Mouse (Mus musculus): ENCODE data around the gene Rrp7a. TPM values are rescaled to one million over a fixed set of nuclear protein-coding genes. Genes with fewer than 3 reads are reported as not detected.

Rrp7a gene
- polyA plus RNA-seq, 1 experiment, result 109 TPM

GRCm38 (mm10) chr15:83167550-83168065, 45.0 kb upstream of the Rrp7a start:
- Histone ChIP-seq H3K27ac (ENCODE audit: control insufficient read depth, insufficient read depth, low read depth, low read length) (no peak overlapping the region), H3K4me3 (ENCODE audit: control insufficient read depth, low read depth, low read length) (no peak overlapping the region), H3K27me3 (ENCODE audit: control insufficient read depth, insufficient read depth, low read length) (no peaks in the 10 kb centered on the region), H3K4me1 (ENCODE audit: control insufficient read depth, insufficient read depth, low read length) (peaks cover 14% of the 10 kb centered on the region), H3K36me3 (ENCODE audit: control insufficient read depth, insufficient read depth, low read length) (no peaks in the 10 kb centered on the region)
- TF ChIP-seq POLR2A (IDR thresholded peaks at IDR 0.05; ENCODE audit: control insufficient read depth, low read depth, low read length) (no peak), CTCF (IDR thresholded peaks at IDR 0.05; ENCODE audit: control insufficient read depth, insufficient read depth, insufficient replicate concordance, low read depth, low read length) (no peak)

GRCm38 (mm10) chr15:83167126-83167525, 44.5 kb upstream of the Rrp7a start:
- no peak overlapping the region for H3K27ac ChIP-seq (ENCODE audit: control insufficient read depth, insufficient read depth, low read depth, low read length)
- no peaks in the 10 kb centered on the region for H3K36me3 ChIP-seq (ENCODE audit: control insufficient read depth, insufficient read depth, low read length)
- peaks cover 12% of the 10 kb centered on the region for H3K4me1 ChIP-seq (ENCODE audit: control insufficient read depth, insufficient read depth, low read length)
- no peak for TF ChIP-seq POLR2A (IDR thresholded peaks at IDR 0.05; ENCODE audit: control insufficient read depth, low read depth, low read length)
- TF ChIP-seq CTCF (IDR thresholded peaks at IDR 0.05; ENCODE audit: control insufficient read depth, insufficient read depth, insufficient replicate concordance, low read depth, low read length), result no peak
- no peaks in the 10 kb centered on the region for H3K27me3 ChIP-seq (ENCODE audit: control insufficient read depth, insufficient read depth, low read length)
- no peak overlapping the region for H3K4me3 ChIP-seq (ENCODE audit: control insufficient read depth, low read depth, low read length)

DNA sequence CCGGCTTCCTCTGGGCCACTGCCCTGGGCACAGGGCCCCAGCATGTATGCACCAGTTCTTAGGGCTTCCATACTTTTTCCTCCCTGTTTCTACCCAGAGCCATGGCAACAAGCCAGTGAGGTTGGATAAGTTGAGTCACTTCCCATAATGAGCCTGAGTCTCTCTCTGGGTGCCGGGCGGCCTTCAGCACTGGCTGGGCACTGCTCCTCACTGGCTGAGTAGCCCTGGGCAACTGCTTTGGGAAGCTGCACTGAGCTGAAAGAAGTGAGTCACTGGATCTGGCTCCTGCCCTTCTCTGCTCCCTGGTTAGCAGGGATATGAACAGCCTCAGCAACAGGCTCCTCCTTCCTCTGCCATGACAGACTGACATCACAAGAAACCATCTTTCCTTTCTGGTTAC, 44.0 kb upstream of the Rrp7a start:
- no peaks in the 10 kb centered on the region for H3K27me3 ChIP-seq (ENCODE audit: control insufficient read depth, insufficient read depth, low read length)
- no peaks in the 10 kb centered on the region for H3K36me3 ChIP-seq (ENCODE audit: control insufficient read depth, insufficient read depth, low read length)
- no peak overlapping the region for H3K4me3 ChIP-seq (ENCODE audit: control insufficient read depth, low read depth, low read length)
- no peak for TF ChIP-seq POLR2A (IDR thresholded peaks at IDR 0.05; ENCODE audit: control insufficient read depth, low read depth, low read length)
- no peak for TF ChIP-seq CTCF (IDR thresholded peaks at IDR 0.05; ENCODE audit: control insufficient read depth, insufficient read depth, insufficient replicate concordance, low read depth, low read length)
- peaks cover 11% of the 10 kb centered on the region for H3K4me1 ChIP-seq (ENCODE audit: control insufficient read depth, insufficient read depth, low read length)
- no peak overlapping the region for H3K27ac ChIP-seq (ENCODE audit: control insufficient read depth, insufficient read depth, low read depth, low read length)

GRCm38 (mm10) chr15:83165526-83166315, 43.1 kb upstream of the Rrp7a start:
- H3K27me3 ChIP-seq (ENCODE audit: control insufficient read depth, insufficient read depth, low read length), result no peaks in the 10 kb centered on the region
- no peak overlapping the region for H3K4me3 ChIP-seq (ENCODE audit: control insufficient read depth, low read depth, low read length)
- TF ChIP-seq POLR2A (IDR thresholded peaks at IDR 0.05; ENCODE audit: control insufficient read depth, low read depth, low read length) (no peak), CTCF (IDR thresholded peaks at IDR 0.05; ENCODE audit: control insufficient read depth, insufficient read depth, insufficient replicate concordance, low read depth, low read length) (no peak)
- H3K27ac ChIP-seq (ENCODE audit: control insufficient read depth, insufficient read depth, low read depth, low read length), result no peak overlapping the region
- peaks cover 3% of the 10 kb centered on the region; the same call in 1 of the 2 replicates for H3K4me1 ChIP-seq (ENCODE audit: control insufficient read depth, insufficient read depth, low read length)
- H3K36me3 ChIP-seq (ENCODE audit: control insufficient read depth, insufficient read depth, low read length), result no peaks in the 10 kb centered on the region

GRCm38 (mm10) chr15:83164971-83165471, 42.4 kb upstream of the Rrp7a start:
- Histone ChIP-seq H3K4me1 (ENCODE audit: control insufficient read depth, insufficient read depth, low read length) (peaks cover 3% of the 10 kb centered on the region; the same call in 1 of the 2 replicates), H3K4me3 (ENCODE audit: control insufficient read depth, low read depth, low read length) (no peak overlapping the region), H3K27ac (ENCODE audit: control insufficient read depth, insufficient read depth, low read depth, low read length) (no peak overlapping the region), H3K36me3 (ENCODE audit: control insufficient read depth, insufficient read depth, low read length) (no peaks in the 10 kb centered on the region), H3K27me3 (ENCODE audit: control insufficient read depth, insufficient read depth, low read length) (no peaks in the 10 kb centered on the region)
- TF ChIP-seq CTCF (IDR thresholded peaks at IDR 0.05; ENCODE audit: control insufficient read depth, insufficient read depth, insufficient replicate concordance, low read depth, low read length), result no peak
- no peak for TF ChIP-seq POLR2A (IDR thresholded peaks at IDR 0.05; ENCODE audit: control insufficient read depth, low read depth, low read length)

GRCm38 (mm10) chr15:83162818-83163485, 40.4 kb upstream of the Rrp7a start:
- no peaks in the 10 kb centered on the region for H3K36me3 ChIP-seq (ENCODE audit: control insufficient read depth, insufficient read depth, low read length)
- no peak overlapping the region for H3K4me3 ChIP-seq (ENCODE audit: control insufficient read depth, low read depth, low read length)

GRCm38 (mm10) chr15:83162001-83162400, 39.4 kb upstream of the Rrp7a start:
- no peak for TF ChIP-seq CTCF (IDR thresholded peaks at IDR 0.05; ENCODE audit: control insufficient read depth, insufficient read depth, insufficient replicate concordance, low read depth, low read length)
- TF ChIP-seq POLR2A (IDR thresholded peaks at IDR 0.05; ENCODE audit: control insufficient read depth, low read depth, low read length), result no peak
- Histone ChIP-seq H3K4me1 (ENCODE audit: control insufficient read depth, insufficient read depth, low read length) (no peaks in the 10 kb centered on the region; the same call in 1 of the 2 replicates), H3K27me3 (ENCODE audit: control insufficient read depth, insufficient read depth, low read length) (no peaks in the 10 kb centered on the region), H3K4me3 (ENCODE audit: control insufficient read depth, low read depth, low read length) (no peak overlapping the region), H3K36me3 (ENCODE audit: control insufficient read depth, insufficient read depth, low read length) (no peaks in the 10 kb centered on the region), H3K27ac (ENCODE audit: control insufficient read depth, insufficient read depth, low read depth, low read length) (no peak overlapping the region)

More at GRCm38 (mm10) chr15:83162818-83163485, 40.4 kb upstream of the Rrp7a start:
- H3K4me1 ChIP-seq (ENCODE audit: control insufficient read depth, insufficient read depth, low read length), result peaks cover 3% of the 10 kb centered on the region; the same call in 1 of the 2 replicates
- no peak for TF ChIP-seq CTCF (IDR thresholded peaks at IDR 0.05; ENCODE audit: control insufficient read depth, insufficient read depth, insufficient replicate concordance, low read depth, low read length)
- TF ChIP-seq POLR2A (IDR thresholded peaks at IDR 0.05; ENCODE audit: control insufficient read depth, low read depth, low read length), result no peak
- no peaks in the 10 kb centered on the region for H3K27me3 ChIP-seq (ENCODE audit: control insufficient read depth, insufficient read depth, low read length)
- no peak overlapping the region for H3K27ac ChIP-seq (ENCODE audit: control insufficient read depth, insufficient read depth, low read depth, low read length)
